Mouse (Mus musculus) heart, postnatal 0 days (tissue): Measurements from ENCODE around the gene Olfr1205. TPM values are rescaled to one million over a fixed set of nuclear protein-coding genes. Genes with fewer than 3 reads are reported as not detected.

ENCODE experiments used
- ATAC-seq: fragments of 200-750 bp; cut with Nextera tagmentation; 2 replicates; pipeline ENCODE4 v1.8.0; 2017; ENCODE audit warnings: low read depth, moderate number of reproducible peaks, moderate library complexity; ENCODE audit not compliant: insufficient read depth
- DNase-seq: peaks from one replicate; pipeline ENCODE4 v3.0.0-alpha.2; 2016; ENCODE audit warnings: low spot score
- H3K27ac ChIP-seq: fragments of 300-500 bp; sonication (generic); 2 replicates; pipeline ENCODE4 v1.5.1; 2014; ENCODE audit warnings: low read depth, mild to moderate bottlenecking
- H3K27me3 ChIP-seq: fragments of 300-500 bp; sonication (generic); 2 replicates; pipeline ENCODE4 v1.6.1; 2014; ENCODE audit warnings: low read length, mixed read lengths; ENCODE audit not compliant: control insufficient read depth, insufficient read depth
- H3K36me3 ChIP-seq: fragments of 300-500 bp; sonication (generic); replicated peaks from 2 replicates; pipeline ENCODE4 v1.6.1; 2014; ENCODE audit warnings: low read length, mixed read lengths; ENCODE audit not compliant: control insufficient read depth, insufficient read depth
- H3K4me1 ChIP-seq: fragments of 300-500 bp; sonication (generic); 2 replicates; pipeline ENCODE4 v1.6.1; 2014; ENCODE audit warnings: antibody characterized with exemption; ENCODE audit not compliant: control insufficient read depth, insufficient read depth
- H3K4me2 ChIP-seq: fragments of 300-500 bp; sonication (generic); 2 replicates; pipeline ENCODE4 v1.6.1; 2014; ENCODE audit warnings: low read depth, mild to moderate bottlenecking, low read length, moderate library complexity
- H3K4me3 ChIP-seq: fragments of 300-500 bp; sonication (generic); 2 replicates; pipeline ENCODE4 v1.5.1; 2014; ENCODE audit warnings: low read depth, low read length
- H3K9ac ChIP-seq: fragments of 300-500 bp; sonication (generic); replicated peaks from 2 replicates; pipeline ENCODE4 v1.6.1; 2014; ENCODE audit warnings: low read depth, low read length, mixed read lengths
- H3K9me3 ChIP-seq: fragments of 300-500 bp; sonication (generic); replicated peaks from 2 replicates; pipeline ENCODE4 v1.6.1; 2016; ENCODE audit warnings: low read length; ENCODE audit not compliant: control insufficient read depth
- CTCF ChIP-seq: IDR thresholded peaks from 2 replicates; pipeline ENCODE4 v1.5.1; 2016; ENCODE audit warnings: antibody characterized with exemption, control low read depth, low read depth
- EP300 ChIP-seq: IDR thresholded peaks from 2 replicates; pipeline ENCODE4 v1.6.1; 2016; ENCODE audit warnings: antibody characterized with exemption, low read depth
- WGBS: fragments of 180-500 bp; shearing (Covaris S2); extraction: QIAGEN DNeasy Blood & Tissue Kit; methylation state at CpG from one replicate; pipeline ENCODE4 v1.1.7; 2014; 5-methylcytosine and 5-hydroxymethylcytosine counted together
- polyA plus RNA-seq: library from polyadenylated mRNA; unstranded; fragments of >200 nt; fragmentation: Nextera tagmentation; extraction: Ambion mirVana; gene quantifications from 2 replicates; pipeline ENCODE4 v1.2.1, GENCODE M21; 2015
- total RNA-seq: library from RNA; depleted of rRNA; stranded (reverse); fragments of >200 nt; gene quantifications from 2 replicates; pipeline ENCODE4 v1.2.3, GENCODE M21; 2014; ENCODE audit warnings: low replicate concordance; rRNA removed

Gene Olfr1205
- total RNA-seq (not detected in 2 replicates), polyA plus RNA-seq (not detected in 2 replicates)

GRCm38 (mm10) chr2:88829437-88829836, at the start of gene Olfr1205:
Gene Olfr1205, plus strand, starts transcription at chr2:88829737.
- no peak within 1 kb of the TSS for H3K4me2 ChIP-seq
- TF ChIP-seq CTCF: no peak
- no peak for TF ChIP-seq EP300
- H3K27ac ChIP-seq: no peak within 1 kb of the TSS
- H3K4me3 ChIP-seq: no peak within 1 kb of the TSS
- H3K36me3 ChIP-seq: no peaks in the 10 kb centered on the region
- ATAC-seq: no peak
- no peak within 1 kb of the TSS for H3K9ac ChIP-seq
- H3K4me1 ChIP-seq: no peaks in the 10 kb centered on the region
- H3K27me3 ChIP-seq: no peaks in the 10 kb centered on the region
- H3K9me3 ChIP-seq: no peaks in the 10 kb centered on the region
- 68% methylated on average over 2 of the region's 2 CpGs for WGBS
- no peak for DNase-seq

GRCm38 (mm10) chr2:88792736-88793135, 36.8 kb upstream of the Olfr1205 start, which contains the start of gene Olfr1201:
Gene Olfr1201, plus strand, starts transcription at chr2:88793036.
- ATAC-seq (no peak), DNase-seq (no peak)
- Histone ChIP-seq H3K4me2 (no peak within 1 kb of the TSS), H3K4me3 (no peak within 1 kb of the TSS), H3K9ac (no peak within 1 kb of the TSS), H3K27me3 (no peaks in the 10 kb centered on the region), H3K27ac (no peak within 1 kb of the TSS), H3K36me3 (no peaks in the 10 kb centered on the region), H3K9me3 (no peaks in the 10 kb centered on the region), H3K4me1 (no peaks in the 10 kb centered on the region)
- WGBS: 70% methylated on average over 6 of the region's 6 CpGs
- TF ChIP-seq CTCF (no peak), EP300 (no peak)

GRCm38 (mm10) chr2:88814196-88814595, 15.3 kb upstream of the Olfr1205 start, which contains the start of gene Olfr1202:
Gene Olfr1202, plus strand, starts transcription at chr2:88814496.
- H3K4me3 ChIP-seq: no peak within 1 kb of the TSS

GRCm38 (mm10) chr2:88838477-88838876, 8.9 kb downstream of the Olfr1205 start:
- H3K36me3 ChIP-seq: no peaks in the 10 kb centered on the region
- no peak overlapping the region for H3K27ac ChIP-seq
- no peak overlapping the region for H3K4me2 ChIP-seq
- no peak overlapping the region for H3K4me3 ChIP-seq
- ATAC-seq: no peak
- H3K9me3 ChIP-seq: no peaks in the 10 kb centered on the region
- H3K4me1 ChIP-seq: no peaks in the 10 kb centered on the region
- no peak for DNase-seq
- 60% methylated on average over 2 of the region's 2 CpGs for WGBS
- TF ChIP-seq EP300 (no peak), CTCF (no peak)
- no peaks in the 10 kb centered on the region for H3K27me3 ChIP-seq
- H3K9ac ChIP-seq: no peak overlapping the region

More at GRCm38 (mm10) chr2:88814196-88814595, 15.3 kb upstream of the Olfr1205 start, which contains the start of gene Olfr1202:
- H3K27ac ChIP-seq: no peak within 1 kb of the TSS
- no peaks in the 10 kb centered on the region for H3K36me3 ChIP-seq
- no peak within 1 kb of the TSS for H3K9ac ChIP-seq
- 60% methylated on average over 1 of the region's 1 CpGs for WGBS
- H3K9me3 ChIP-seq: no peaks in the 10 kb centered on the region
- no peak for DNase-seq
- no peaks in the 10 kb centered on the region for H3K27me3 ChIP-seq
- TF ChIP-seq EP300 (no peak), CTCF (no peak)
- no peak for ATAC-seq
- H3K4me2 ChIP-seq: no peak within 1 kb of the TSS
- H3K4me1 ChIP-seq: no peaks in the 10 kb centered on the region

- no peaks in the 10 kb centered on the region for H3K9me3 ChIP-seq
- ATAC-seq (no peak), DNase-seq (no peak)
- WGBS: 91% methylated on average over 1 of the region's 1 CpGs
- H3K36me3 ChIP-seq: no peaks in the 10 kb centered on the region
- no peak within 1 kb of the TSS for H3K27ac ChIP-seq
- no peak within 1 kb of the TSS for H3K4me3 ChIP-seq
- no peak for TF ChIP-seq EP300
- no peak within 1 kb of the TSS for H3K4me2 ChIP-seq
- no peaks in the 10 kb centered on the region for H3K4me1 ChIP-seq
- no peaks in the 10 kb centered on the region for H3K27me3 ChIP-seq
- no peak within 1 kb of the TSS for H3K9ac ChIP-seq
Observed at GRCm38 (mm10) chr2:88848992-88849391, 19.5 kb downstream of the Olfr1205 start, which contains the start of gene Olfr1204. Gene Olfr1204, plus strand, starts transcription at chr2:88849292.

GRCm38 (mm10) chr2:88862931-88863330, 33.4 kb downstream of the Olfr1205 start, which contains the start of gene Olfr1206:
Gene Olfr1206, plus strand, starts transcription at chr2:88863231.
- no peak for ATAC-seq
- no peaks in the 10 kb centered on the region for H3K9me3 ChIP-seq
- TF ChIP-seq EP300 (no peak), CTCF (no peak)
- H3K4me2 ChIP-seq: no peak within 1 kb of the TSS
- H3K27ac ChIP-seq: no peak within 1 kb of the TSS
- H3K27me3 ChIP-seq: no peaks in the 10 kb centered on the region
- no peak within 1 kb of the TSS for H3K4me3 ChIP-seq
- H3K9ac ChIP-seq: no peak within 1 kb of the TSS
- 52% methylated on average over 2 of the region's 2 CpGs for WGBS
- no peaks in the 10 kb centered on the region for H3K4me1 ChIP-seq
- DNase-seq: no peak
- no peaks in the 10 kb centered on the region for H3K36me3 ChIP-seq

Other genes with a start within 250 kb of the Olfr1205 start
- not detected in 2 replicates for gene Olfr1189, start 243.3 kb upstream of the Olfr1205 start, total RNA-seq
- not detected in 2 replicates for gene Olfr1189, start 243.3 kb upstream of the Olfr1205 start, polyA plus RNA-seq
- not detected in 2 replicates for gene Olfr1191-ps1, start 189.2 kb upstream of the Olfr1205 start, total RNA-seq
- not detected in 2 replicates for gene Olfr1191-ps1, start 189.2 kb upstream of the Olfr1205 start, polyA plus RNA-seq
- not detected in 2 replicates for gene Olfr1192-ps1, start 181.2 kb upstream of the Olfr1205 start, total RNA-seq
- gene Olfr1192-ps1, start 181.2 kb upstream of the Olfr1205 start, polyA plus RNA-seq: not detected in 2 replicates
- not detected in 2 replicates for gene Olfr1193, start 154.1 kb upstream of the Olfr1205 start, total RNA-seq
- gene Olfr1193, start 154.1 kb upstream of the Olfr1205 start, polyA plus RNA-seq: not detected in 2 replicates
- gene Olfr1195, start 140.6 kb upstream of the Olfr1205 start, total RNA-seq: not detected in 2 replicates
- gene Olfr1195, start 140.6 kb upstream of the Olfr1205 start, polyA plus RNA-seq: not detected in 2 replicates
- gene Olfr1196, start 125.1 kb upstream of the Olfr1205 start, total RNA-seq: not detected in 2 replicates
- not detected in 2 replicates for gene Olfr1196, start 125.1 kb upstream of the Olfr1205 start, polyA plus RNA-seq
- gene Olfr1197, start 97.4 kb upstream of the Olfr1205 start, total RNA-seq: not detected in 2 replicates
- not detected in 2 replicates for gene Olfr1197, start 97.4 kb upstream of the Olfr1205 start, polyA plus RNA-seq
- gene Olfr1198, start 78.4 kb upstream of the Olfr1205 start, total RNA-seq: not detected in 2 replicates
- not detected in 2 replicates for gene Olfr1198, start 78.4 kb upstream of the Olfr1205 start, polyA plus RNA-seq
- gene Olfr1199, start 69.3 kb upstream of the Olfr1205 start, total RNA-seq: not detected in 2 replicates
- gene Olfr1199, start 69.3 kb upstream of the Olfr1205 start, polyA plus RNA-seq: not detected in 2 replicates
- gene Olfr1200, start 59.2 kb upstream of the Olfr1205 start, total RNA-seq: not detected in 2 replicates
- not detected in 2 replicates for gene Olfr1200, start 59.2 kb upstream of the Olfr1205 start, polyA plus RNA-seq
- not detected in 2 replicates for gene Olfr1201, start 36.7 kb upstream of the Olfr1205 start, total RNA-seq
- not detected in 2 replicates for gene Olfr1201, start 36.7 kb upstream of the Olfr1205 start, polyA plus RNA-seq
- gene Olfr1202, start 15.2 kb upstream of the Olfr1205 start, total RNA-seq: not detected in 2 replicates
- gene Olfr1202, start 15.2 kb upstream of the Olfr1205 start, polyA plus RNA-seq: not detected in 2 replicates
- not detected in 2 replicates for gene Olfr1204, start 19.6 kb downstream of the Olfr1205 start, total RNA-seq
- not detected in 2 replicates for gene Olfr1204, start 19.6 kb downstream of the Olfr1205 start, polyA plus RNA-seq
- not detected in 2 replicates for gene Olfr1206, start 33.5 kb downstream of the Olfr1205 start, total RNA-seq
- not detected in 2 replicates for gene Olfr1206, start 33.5 kb downstream of the Olfr1205 start, polyA plus RNA-seq
- gene Olfr1208, start 72.6 kb downstream of the Olfr1205 start, total RNA-seq: not detected in 2 replicates
- gene Olfr1208, start 72.6 kb downstream of the Olfr1205 start, polyA plus RNA-seq: not detected in 2 replicates
- gene Olfr1209, start 85.4 kb downstream of the Olfr1205 start, total RNA-seq: not detected in 2 replicates
- gene Olfr1209, start 85.4 kb downstream of the Olfr1205 start, polyA plus RNA-seq: not detected in 2 replicates
- gene Olfr1211, start 108.4 kb downstream of the Olfr1205 start, total RNA-seq: not detected in 2 replicates
- not detected in 2 replicates for gene Olfr1211, start 108.4 kb downstream of the Olfr1205 start, polyA plus RNA-seq
- gene Olfr1212, start 124.2 kb downstream of the Olfr1205 start, total RNA-seq: not detected in 2 replicates
- not detected in 2 replicates for gene Olfr1212, start 124.2 kb downstream of the Olfr1205 start, polyA plus RNA-seq
- gene Gm13762, start 150.5 kb downstream of the Olfr1205 start, total RNA-seq: not detected in 2 replicates
- not detected in 2 replicates for gene Gm13762, start 150.5 kb downstream of the Olfr1205 start, polyA plus RNA-seq
- gene Olfr1214, start 162.9 kb downstream of the Olfr1205 start, total RNA-seq: not detected in 2 replicates
- gene Olfr1214, start 162.9 kb downstream of the Olfr1205 start, polyA plus RNA-seq: not detected in 2 replicates
- gene Olfr1215, start 177.2 kb downstream of the Olfr1205 start, total RNA-seq: not detected in 2 replicates
- not detected in 2 replicates for gene Olfr1215, start 177.2 kb downstream of the Olfr1205 start, polyA plus RNA-seq
- gene Olfr1216, start 188.6 kb downstream of the Olfr1205 start, total RNA-seq: not detected in 2 replicates
- gene Olfr1216, start 188.6 kb downstream of the Olfr1205 start, polyA plus RNA-seq: not detected in 2 replicates
- gene Olfr1217, start 202.3 kb downstream of the Olfr1205 start, total RNA-seq: not detected in 2 replicates
- not detected in 2 replicates for gene Olfr1217, start 202.3 kb downstream of the Olfr1205 start, polyA plus RNA-seq
- not detected in 2 replicates for gene Olfr1218, start 231.4 kb downstream of the Olfr1205 start, total RNA-seq
- not detected in 2 replicates for gene Olfr1218, start 231.4 kb downstream of the Olfr1205 start, polyA plus RNA-seq